Mouse (Mus musculus): Measurements from ENCODE around the gene Tatdn2. TPM values are rescaled to one million over a fixed set of nuclear protein-coding genes. Genes with fewer than 3 reads are reported as not detected.
A peak's percentile ranks its signal among the peaks of the same experiment; 100 is the strongest.

Tatdn2 gene
- total and polyA plus RNA-seq, 2 experiments from 2014 or later, result 1.7 to 67.0 TPM

- WGBS, result 84% methylated on average over 6 of the region's 6 CpGs
- Histone ChIP-seq H3K9ac (no peak overlapping the region), H3K4me1 (ENCODE audit: insufficient read depth) (no peaks in the 10 kb centered on the region), H3K27ac (ENCODE audit: low read depth, low read length) (no peak overlapping the region), H3K9me3 (ENCODE audit: low read length) (no peaks in the 10 kb centered on the region), H3K36me3 (ENCODE audit: insufficient read depth) (no peaks in the 10 kb centered on the region), H3K4me2 (ENCODE audit: low read depth) (no peak overlapping the region), H3K27me3 (ENCODE audit: insufficient read depth, low read length) (no peaks in the 10 kb centered on the region), H3K4me3 (ENCODE audit: low read depth, low read length) (no peak overlapping the region)
- DNase-seq, result no peak
- no peak for TF ChIP-seq CTCF (IDR thresholded peaks at IDR 0.05; ENCODE audit: low read depth)
- no peak for ATAC-seq
Observed at GRCm38 (mm10) chr6:113672989-113673388, 23.9 kb upstream of the Tatdn2 start.

GRCm38 (mm10) chr6:113675234-113675633 is 21.6 kb upstream of the Tatdn2 start:
- TF ChIP-seq CTCF (IDR thresholded peaks at IDR 0.05; ENCODE audit: low read depth), result no peak

DNA sequence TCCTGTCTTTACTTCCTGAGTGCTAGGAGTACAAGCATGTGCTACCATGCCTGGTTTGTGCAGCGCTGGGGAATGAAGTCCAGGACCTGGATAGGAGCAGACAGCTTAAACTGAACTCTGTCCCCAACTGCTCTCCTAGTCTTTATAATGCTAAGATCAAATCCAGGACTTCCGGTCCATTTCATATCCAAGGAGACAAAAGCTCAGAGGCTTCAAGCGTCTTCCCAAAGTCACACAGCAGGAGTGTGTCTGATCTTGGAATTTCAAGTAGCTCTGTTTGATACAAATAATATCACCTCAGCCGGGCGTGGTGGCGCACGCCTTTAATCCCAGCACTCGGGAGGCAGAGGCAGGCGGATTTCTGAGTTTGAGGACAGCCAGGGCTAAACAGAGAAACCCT is 20.9 kb upstream of the Tatdn2 start:
- Histone ChIP-seq H3K4me2 (ENCODE audit: low read depth) (no peak overlapping the region), H3K4me1 (ENCODE audit: insufficient read depth) (no peaks in the 10 kb centered on the region), H3K9me3 (ENCODE audit: low read length) (no peaks in the 10 kb centered on the region), H3K27me3 (ENCODE audit: insufficient read depth, low read length) (no peaks in the 10 kb centered on the region), H3K4me3 (ENCODE audit: low read depth, low read length) (no peak overlapping the region), H3K27ac (ENCODE audit: low read depth, low read length) (no peak overlapping the region), H3K9ac (no peak overlapping the region), H3K36me3 (ENCODE audit: insufficient read depth) (no peaks in the 10 kb centered on the region)
- ATAC-seq, result no peak
- 90% methylated on average over 9 of the region's 9 CpGs for WGBS
- no peak for TF ChIP-seq CTCF (IDR thresholded peaks at IDR 0.05; ENCODE audit: low read depth)
- DNase-seq, result no peak

More at GRCm38 (mm10) chr6:113675234-113675633, 21.6 kb upstream of the Tatdn2 start:
- no peak for DNase-seq
- H3K4me3 ChIP-seq (ENCODE audit: low read depth, low read length), result no peak overlapping the region
- no peaks in the 10 kb centered on the region for H3K4me1 ChIP-seq (ENCODE audit: insufficient read depth)
- no peak overlapping the region for H3K9ac ChIP-seq
- H3K36me3 ChIP-seq (ENCODE audit: insufficient read depth), result no peaks in the 10 kb centered on the region
- ATAC-seq, result no peak
- 77% methylated on average over 4 of the region's 4 CpGs for WGBS
- no peaks in the 10 kb centered on the region for H3K9me3 ChIP-seq (ENCODE audit: low read length)
- no peaks in the 10 kb centered on the region for H3K27me3 ChIP-seq (ENCODE audit: insufficient read depth, low read length)
- no peak overlapping the region for H3K4me2 ChIP-seq (ENCODE audit: low read depth)
- H3K27ac ChIP-seq (ENCODE audit: low read depth, low read length), result no peak overlapping the region

DNA sequence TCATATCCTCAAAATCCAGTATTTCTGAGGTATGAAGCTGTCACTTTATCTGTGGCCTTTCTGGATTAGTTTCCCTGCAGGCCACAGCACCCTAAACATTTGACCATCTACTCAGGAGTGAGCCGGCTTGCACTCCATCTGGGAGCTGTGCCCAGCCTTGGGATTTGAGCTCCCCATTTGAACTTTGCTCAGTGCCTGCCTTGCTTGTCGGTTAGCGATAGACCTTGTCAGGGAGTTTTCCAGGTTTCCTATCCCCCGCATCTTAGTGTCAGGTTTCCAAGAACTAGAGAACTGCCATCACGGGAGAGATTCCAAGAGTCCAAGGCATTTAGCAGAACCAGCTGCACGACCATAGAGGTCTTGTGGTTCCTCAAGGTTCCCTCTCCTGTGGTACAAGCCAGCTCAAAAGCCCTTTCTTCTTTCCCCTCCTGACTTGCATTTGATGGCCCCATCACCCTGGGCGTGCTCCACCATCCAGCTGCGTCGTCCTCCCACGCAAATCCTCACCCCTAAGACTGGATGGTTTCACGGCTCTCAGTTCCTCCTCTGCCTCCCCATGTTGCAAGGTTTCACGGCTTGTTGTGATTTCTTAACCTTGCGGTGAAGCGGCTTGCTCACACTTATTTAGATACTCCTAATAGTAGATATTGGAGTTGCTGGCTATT is 19.6 kb upstream of the Tatdn2 start:
- no peak overlapping the region for H3K4me3 ChIP-seq (ENCODE audit: low read depth, low read length)
- WGBS, result 83% methylated on average over 14 of the region's 14 CpGs
- no peak for TF ChIP-seq CTCF (IDR thresholded peaks at IDR 0.05; ENCODE audit: low read depth)
- no peaks in the 10 kb centered on the region for H3K27me3 ChIP-seq (ENCODE audit: insufficient read depth, low read length)
- H3K4me2 ChIP-seq (ENCODE audit: low read depth), result no peak overlapping the region
- no peaks in the 10 kb centered on the region for H3K36me3 ChIP-seq (ENCODE audit: insufficient read depth)
- H3K9ac ChIP-seq, result no peak overlapping the region
- H3K27ac ChIP-seq (ENCODE audit: low read depth, low read length), result no peak overlapping the region
- H3K9me3 ChIP-seq (ENCODE audit: low read length), result no peaks in the 10 kb centered on the region
- DNase-seq (no peak), ATAC-seq (no peak)
- H3K4me1 ChIP-seq (ENCODE audit: insufficient read depth), result no peaks in the 10 kb centered on the region

GRCm38 (mm10) chr6:113678246-113679012 is 18.4 kb upstream of the Tatdn2 start:
- ATAC-seq (0 out of 2 replicates have a peak, but pooled peaks have one; percentile 47), DNase-seq (no peak)
- Histone ChIP-seq H3K36me3 (ENCODE audit: insufficient read depth) (no peaks in the 10 kb centered on the region), H3K27ac (ENCODE audit: low read depth, low read length) (no peak overlapping the region), H3K9ac (no peak overlapping the region), H3K4me3 (ENCODE audit: low read depth, low read length) (no peak overlapping the region), H3K4me2 (ENCODE audit: low read depth) (no peak overlapping the region), H3K9me3 (ENCODE audit: low read length) (no peaks in the 10 kb centered on the region), H3K4me1 (ENCODE audit: insufficient read depth) (no peaks in the 10 kb centered on the region), H3K27me3 (ENCODE audit: insufficient read depth, low read length) (no peaks in the 10 kb centered on the region)
- TF ChIP-seq CTCF (IDR thresholded peaks at IDR 0.05; ENCODE audit: low read depth), result no peak
- WGBS, result 70% methylated on average over 14 of the region's 14 CpGs

- 87% methylated on average over 9 of the region's 9 CpGs for WGBS
- H3K27ac ChIP-seq (ENCODE audit: low read depth, low read length), result no peak overlapping the region
- H3K36me3 ChIP-seq (ENCODE audit: insufficient read depth), result no peaks in the 10 kb centered on the region
- H3K9me3 ChIP-seq (ENCODE audit: low read length), result no peaks in the 10 kb centered on the region
- no peaks in the 10 kb centered on the region for H3K27me3 ChIP-seq (ENCODE audit: insufficient read depth, low read length)
- no peak overlapping the region for H3K9ac ChIP-seq
- no peak for TF ChIP-seq CTCF (IDR thresholded peaks at IDR 0.05; ENCODE audit: low read depth)
- ATAC-seq (no peak), DNase-seq (no peak)
- H3K4me3 ChIP-seq (ENCODE audit: low read depth, low read length), result no peak overlapping the region
- no peak overlapping the region for H3K4me2 ChIP-seq (ENCODE audit: low read depth)
- no peaks in the 10 kb centered on the region for H3K4me1 ChIP-seq (ENCODE audit: insufficient read depth)
Observed at GRCm38 (mm10) chr6:113679993-113680566, 16.8 kb upstream of the Tatdn2 start.

- TF ChIP-seq CTCF (IDR thresholded peaks at IDR 0.05; ENCODE audit: low read depth), result peak; percentile 82
- WGBS, result 17% methylated on average over 4 of the region's 4 CpGs
- Histone ChIP-seq H3K27ac (ENCODE audit: low read depth, low read length) (no peak overlapping the region), H3K4me2 (ENCODE audit: low read depth) (no peak overlapping the region), H3K4me1 (ENCODE audit: insufficient read depth) (no peaks in the 10 kb centered on the region), H3K27me3 (ENCODE audit: insufficient read depth, low read length) (no peaks in the 10 kb centered on the region), H3K9ac (no peak overlapping the region), H3K9me3 (ENCODE audit: low read length) (no peaks in the 10 kb centered on the region), H3K36me3 (ENCODE audit: insufficient read depth) (no peaks in the 10 kb centered on the region), H3K4me3 (ENCODE audit: low read depth, low read length) (no peak overlapping the region)
- ATAC-seq, result peak; percentile 45; the same call in 1 of the 2 replicates
- peak; percentile 55 for DNase-seq
Observed at GRCm38 (mm10) chr6:113681271-113681670, 15.6 kb upstream of the Tatdn2 start.

All from forebrain, postnatal 0 days (tissue).